Mouse (Mus musculus) limb, embryonic 13.5 days (tissue): Measurements from ENCODE around the gene Atp6v0a4. TPM values are rescaled to one million over a fixed set of nuclear protein-coding genes. Genes with fewer than 3 reads are reported as not detected.

Experiments
- ATAC-seq: fragments of 200-750 bp; cut with Nextera tagmentation; 2 replicates; pipeline ENCODE4 v1.8.0; 2017; ENCODE audit warnings: low read depth, moderate number of reproducible peaks, moderate TSS enrichment; ENCODE audit not compliant: low FRiP score
- H3K27ac ChIP-seq: fragments of 300-500 bp; sonication (generic); 2 replicates; pipeline ENCODE4 v1.5.1; 2015; ENCODE audit warnings: inconsistent platforms, mild to moderate bottlenecking, moderate library complexity
- H3K27me3 ChIP-seq: fragments of 300-500 bp; sonication (generic); 2 replicates; pipeline ENCODE4 v1.6.1; 2015; ENCODE audit warnings: mild to moderate bottlenecking, inconsistent platforms
- H3K36me3 ChIP-seq: fragments of 300-500 bp; sonication (generic); 2 replicates; pipeline ENCODE4 v1.6.1; 2015; ENCODE audit warnings: inconsistent platforms, mild to moderate bottlenecking, moderate library complexity
- H3K4me1 ChIP-seq: fragments of 300-500 bp; sonication (generic); 2 replicates; pipeline ENCODE4 v1.6.1; 2015; ENCODE audit warnings: inconsistent platforms
- H3K4me2 ChIP-seq: fragments of 300-500 bp; sonication (generic); replicated peaks from 2 replicates; pipeline ENCODE4 v1.6.1; 2015; ENCODE audit warnings: inconsistent platforms, mild to moderate bottlenecking, moderate library complexity
- H3K4me3 ChIP-seq: fragments of 300-500 bp; sonication (generic); 2 replicates; pipeline ENCODE4 v1.5.1; 2015; ENCODE audit warnings: moderate library complexity, mild to moderate bottlenecking, inconsistent platforms
- H3K9ac ChIP-seq: fragments of 300-500 bp; sonication (generic); 2 replicates; pipeline ENCODE4 v1.6.1; 2015; ENCODE audit warnings: mild to moderate bottlenecking, inconsistent platforms
- H3K9me3 ChIP-seq: fragments of 300-500 bp; sonication (generic); 2 replicates; pipeline ENCODE4 v1.6.1; 2016; ENCODE audit warnings: inconsistent platforms
- whole genome bisulfite sequencing: fragments of 180-500 bp; shearing (Covaris S2); methylation state at CpG from one replicate; pipeline ENCODE4 v1.1.7; 2015; 5-methylcytosine and 5-hydroxymethylcytosine counted together
- polyA plus RNA-seq: library from polyadenylated mRNA; unstranded; fragments of >200 nt; fragmentation: Nextera tagmentation; extraction: Ambion mirVana; gene quantifications from 2 replicates; pipeline ENCODE4 v1.2.1, GENCODE M21; 2015

Gene Atp6v0a4
- polyA plus RNA-seq, 1 experiment from 2014 or later, result 0.78 TPM

DNA sequence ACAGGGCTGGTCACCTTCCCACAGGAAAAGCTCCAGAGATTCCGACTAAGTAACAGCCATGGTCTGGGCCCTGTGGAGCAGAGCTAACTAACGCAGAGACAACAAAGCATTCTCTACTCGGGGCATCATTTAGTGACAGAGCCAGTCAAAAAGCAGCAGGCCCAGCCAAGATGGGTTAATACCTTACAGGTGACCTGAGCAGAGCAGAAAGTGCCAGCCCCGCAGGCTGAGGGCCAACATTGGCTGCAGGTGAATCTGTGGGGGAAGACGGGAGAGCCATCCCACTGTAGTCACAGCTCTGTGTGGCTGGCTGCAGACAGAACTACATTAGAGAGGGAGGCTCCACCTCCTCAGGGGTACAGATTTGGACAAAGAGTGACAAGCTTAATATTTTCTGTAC, 22.9 kb upstream of the Atp6v0a4 start:
- Histone ChIP-seq H3K4me1 (peaks cover 39% of the 10 kb centered on the region), H3K4me2 (no peak overlapping the region), H3K9ac (no peak overlapping the region), H3K27me3 (no peaks in the 10 kb centered on the region), H3K4me3 (no peak overlapping the region), H3K27ac (no peak overlapping the region), H3K36me3 (peaks cover 55% of the 10 kb centered on the region), H3K9me3 (no peaks in the 10 kb centered on the region)
- ATAC-seq, result no peak
- 88% methylated on average over 5 of the region's 5 CpGs for WGBS

DNA sequence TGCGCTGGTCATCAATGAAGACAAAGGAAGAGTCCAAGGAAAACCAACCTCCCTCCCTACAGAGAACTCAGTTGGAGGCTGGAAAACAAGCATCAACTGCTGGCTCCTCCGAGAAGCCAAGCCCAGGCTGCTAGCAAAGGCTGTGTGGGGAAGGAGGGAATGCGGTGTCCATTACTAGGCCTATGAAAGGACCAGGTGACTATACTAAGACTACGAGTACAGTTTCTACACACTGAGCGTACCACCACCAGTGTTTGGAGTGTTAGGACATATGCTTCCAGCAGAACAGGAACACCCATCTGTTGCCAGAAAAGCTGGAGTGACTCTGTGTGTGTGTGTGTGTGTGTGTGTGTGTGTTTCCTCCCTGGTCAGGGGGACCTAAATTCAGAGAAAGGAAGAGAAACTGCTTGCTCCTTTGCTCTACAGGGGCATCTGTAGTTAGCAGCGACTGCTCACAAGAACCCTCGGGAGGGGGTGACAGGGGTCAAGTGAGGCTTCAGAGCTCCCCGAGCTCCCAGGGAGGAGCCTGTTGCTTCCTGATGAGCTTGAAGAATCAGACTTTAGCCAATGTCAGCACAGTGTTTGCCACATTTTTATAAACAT, 21.2 kb upstream of the Atp6v0a4 start:
- Histone ChIP-seq H3K4me1 (peaks cover 35% of the 10 kb centered on the region), H3K9me3 (no peaks in the 10 kb centered on the region), H3K27me3 (no peaks in the 10 kb centered on the region), H3K27ac (peak overlapping the region; percentile 91), H3K4me2 (no peak overlapping the region), H3K4me3 (no peak overlapping the region), H3K36me3 (peaks cover 57% of the 10 kb centered on the region), H3K9ac (no peak overlapping the region)
- no peak for ATAC-seq
- 69% methylated on average over 8 of the region's 8 CpGs for WGBS

DNA sequence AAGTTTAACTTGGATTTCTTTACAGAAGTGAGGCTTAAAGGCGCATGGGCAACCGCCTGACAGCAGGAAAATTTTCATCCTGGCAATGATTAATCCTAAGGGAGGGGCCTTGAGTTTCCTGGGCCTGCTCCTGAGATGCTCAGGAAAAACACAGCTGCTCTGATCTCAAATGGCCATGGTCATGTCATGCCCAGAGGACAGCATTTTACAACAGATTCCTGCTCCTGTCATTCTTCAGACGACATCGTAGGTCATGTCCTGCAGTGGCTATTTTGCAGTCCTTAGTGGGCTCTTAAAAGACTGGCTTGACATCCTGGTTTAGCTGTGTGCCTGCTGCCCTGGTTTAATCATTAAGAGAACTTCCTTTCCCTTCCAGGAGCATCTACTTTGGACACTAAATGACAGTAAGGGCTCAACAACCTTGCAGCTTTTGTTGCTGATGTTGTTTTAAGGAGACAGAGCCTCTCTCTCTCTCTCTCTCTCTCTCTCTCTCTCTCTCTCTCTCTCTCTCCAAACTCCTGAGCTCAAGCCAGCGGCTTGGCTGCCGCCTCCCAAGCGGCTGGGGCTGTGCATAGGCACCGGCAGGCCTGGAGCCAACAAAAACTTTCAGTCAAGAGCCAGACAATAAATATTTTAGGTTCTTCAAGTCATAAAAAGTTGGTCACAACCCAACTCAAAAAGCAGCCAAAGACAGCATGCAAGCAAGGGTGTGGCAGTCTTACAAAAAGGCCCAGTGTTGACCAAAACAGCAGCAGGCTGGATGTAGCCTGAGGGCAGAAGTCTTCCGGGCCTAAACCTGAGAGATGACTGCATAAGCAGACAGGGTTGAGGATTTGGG, 20.0 kb upstream of the Atp6v0a4 start:
- H3K4me2 ChIP-seq, result peak overlapping the region; percentile 41
- peaks cover 60% of the 10 kb centered on the region for H3K36me3 ChIP-seq
- peak overlapping the region; percentile 91 for H3K27ac ChIP-seq
- ATAC-seq, result peak; percentile 80
- H3K4me3 ChIP-seq, result no peak overlapping the region
- WGBS, result 41% methylated on average over 9 of the region's 9 CpGs
- no peak overlapping the region for H3K9ac ChIP-seq
- no peaks in the 10 kb centered on the region for H3K27me3 ChIP-seq
- H3K4me1 ChIP-seq, result peaks cover 28% of the 10 kb centered on the region
- H3K9me3 ChIP-seq, result no peaks in the 10 kb centered on the region

DNA sequence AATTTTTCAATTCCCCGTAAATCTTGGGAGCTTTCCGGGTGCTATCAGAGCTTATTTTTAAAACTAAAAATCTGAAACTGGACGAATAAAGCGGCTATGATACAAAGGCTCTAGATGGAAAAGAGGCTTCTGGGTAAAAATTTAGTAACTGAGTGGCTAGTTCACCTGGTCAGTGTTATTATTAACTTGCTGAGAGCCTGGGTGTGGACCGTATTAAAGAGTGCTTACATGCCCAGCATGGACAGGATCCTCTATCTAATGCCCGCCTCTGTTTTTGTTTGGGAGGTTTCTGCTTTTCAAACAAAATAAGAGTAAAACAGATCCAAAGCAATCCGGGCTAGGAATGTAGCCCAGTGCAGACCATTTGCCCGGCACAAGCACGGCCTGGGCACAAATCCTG, 16.0 kb upstream of the Atp6v0a4 start:
- Histone ChIP-seq H3K36me3 (peaks cover 53% of the 10 kb centered on the region), H3K27me3 (no peaks in the 10 kb centered on the region), H3K4me1 (peaks cover 20% of the 10 kb centered on the region), H3K9ac (no peak overlapping the region), H3K4me3 (no peak overlapping the region), H3K4me2 (no peak overlapping the region), H3K27ac (no peak overlapping the region), H3K9me3 (no peaks in the 10 kb centered on the region)
- ATAC-seq, result no peak
- WGBS, result 88% methylated on average over 9 of the region's 9 CpGs

DNA sequence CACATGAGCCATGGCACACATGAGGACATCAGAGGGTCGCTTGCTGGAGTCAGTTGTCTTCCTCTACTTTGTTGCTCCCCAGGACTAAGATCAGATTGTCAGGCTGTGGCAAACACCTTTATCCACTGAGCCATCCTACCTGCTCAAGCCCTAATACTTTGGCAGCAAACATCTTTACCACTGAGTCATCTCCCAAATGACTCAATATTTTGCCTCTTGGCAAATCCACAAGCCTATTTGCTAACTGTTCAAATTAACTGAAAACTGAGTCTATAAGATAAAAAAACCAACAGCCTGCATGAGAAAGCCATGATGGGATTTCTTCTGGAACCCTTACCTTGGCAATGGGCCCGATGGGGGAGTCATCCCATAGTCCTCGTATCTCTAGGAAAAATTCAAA, 14.7 kb upstream of the Atp6v0a4 start:
- 87% methylated on average over 3 of the region's 3 CpGs for WGBS
- Histone ChIP-seq H3K4me3 (no peak overlapping the region), H3K9me3 (no peaks in the 10 kb centered on the region), H3K4me1 (peaks cover 8% of the 10 kb centered on the region), H3K27me3 (no peaks in the 10 kb centered on the region), H3K27ac (no peak overlapping the region), H3K36me3 (peaks cover 61% of the 10 kb centered on the region), H3K4me2 (no peak overlapping the region), H3K9ac (no peak overlapping the region)
- ATAC-seq, result no peak

DNA sequence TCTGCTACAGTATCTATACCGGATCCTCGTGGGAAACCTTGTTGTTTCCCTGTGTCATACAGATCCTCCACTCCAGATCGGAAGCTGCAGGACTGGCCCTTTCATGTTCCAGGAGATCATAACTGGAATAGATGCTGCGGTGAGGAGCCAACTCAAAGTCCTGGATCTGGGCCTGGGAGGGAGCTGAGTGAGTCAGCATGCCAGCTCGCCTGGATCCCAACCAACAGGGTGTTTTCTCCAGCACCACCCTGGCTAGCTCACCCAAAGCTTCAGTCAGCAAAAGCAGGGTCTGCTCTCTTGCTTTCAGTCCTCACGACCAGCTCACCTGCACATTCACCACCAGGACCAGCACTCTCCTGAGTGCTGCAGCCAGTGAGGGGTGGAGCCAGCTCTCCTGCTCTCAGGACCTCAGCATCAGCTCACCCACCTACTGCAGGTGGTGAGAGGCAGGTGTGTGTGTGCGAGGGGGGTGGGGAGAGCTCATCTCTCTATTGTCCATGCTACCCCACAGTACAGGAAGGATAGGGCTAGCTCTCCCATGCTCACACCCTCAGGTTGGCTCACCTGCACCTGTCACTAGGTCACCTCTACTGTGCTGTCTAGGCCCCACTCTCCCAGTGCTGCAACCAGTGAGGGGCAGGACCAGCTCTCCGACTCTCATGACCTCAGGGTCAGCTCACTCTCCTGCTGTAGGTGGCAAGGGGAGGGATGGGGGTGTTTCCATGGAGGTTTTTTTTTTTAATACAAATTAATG, 10.6 kb upstream of the Atp6v0a4 start:
- 87% methylated on average over 8 of the region's 8 CpGs for WGBS
- Histone ChIP-seq H3K4me3 (no peak overlapping the region), H3K9me3 (no peaks in the 10 kb centered on the region), H3K27me3 (no peaks in the 10 kb centered on the region), H3K4me2 (no peak overlapping the region), H3K4me1 (peaks cover 3% of the 10 kb centered on the region; the same call in 1 of the 2 replicates), H3K27ac (no peak overlapping the region), H3K36me3 (peaks cover 65% of the 10 kb centered on the region), H3K9ac (no peak overlapping the region)
- no peak; the same call in 1 of the 2 replicates for ATAC-seq

DNA sequence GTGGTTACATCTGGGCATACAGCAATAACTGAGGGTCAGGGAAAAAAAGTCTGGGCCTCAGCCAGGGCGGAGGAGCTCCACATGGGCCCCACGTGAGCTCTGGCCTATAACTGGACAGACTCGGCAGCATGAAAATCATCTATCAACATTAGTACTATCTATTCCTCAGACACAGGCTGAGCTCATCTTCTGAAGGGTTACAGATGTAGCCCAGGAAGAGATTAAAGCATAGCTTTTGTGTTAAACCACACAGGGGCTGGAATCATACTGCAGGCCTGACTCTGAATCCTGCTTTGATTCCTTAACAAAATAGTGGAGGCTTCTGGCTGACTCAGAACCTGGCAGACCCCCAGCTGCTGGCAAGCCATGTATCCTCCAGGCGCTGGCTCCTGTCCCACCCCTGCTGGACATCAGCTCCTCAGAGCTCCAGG, 7.4 kb upstream of the Atp6v0a4 start:
- peaks cover 69% of the 10 kb centered on the region for H3K36me3 ChIP-seq
- no peak for ATAC-seq
- no peak overlapping the region for H3K27ac ChIP-seq

DNA sequence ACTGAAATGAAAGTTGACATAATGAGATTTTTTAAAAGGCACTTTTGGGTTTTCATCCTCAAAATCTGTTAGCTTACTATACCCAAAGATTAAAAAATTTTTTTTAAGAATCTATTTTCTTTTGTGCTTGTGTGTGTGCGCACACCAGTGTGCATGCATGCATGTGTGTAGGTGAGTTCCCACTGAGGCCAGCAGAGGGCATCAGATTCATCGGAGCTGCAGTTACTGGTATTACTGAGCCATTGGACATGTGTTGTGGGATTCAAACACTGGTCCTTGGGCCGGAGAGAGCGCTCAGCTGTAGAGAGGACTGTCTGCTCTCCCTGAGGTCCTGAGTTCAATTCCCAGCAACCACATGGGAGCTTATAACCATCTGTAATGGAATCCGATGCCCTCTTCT, 5.5 kb upstream of the Atp6v0a4 start:
- H3K4me3 ChIP-seq, result no peak overlapping the region
- H3K36me3 ChIP-seq, result peaks cover 70% of the 10 kb centered on the region
- ATAC-seq, result no peak
- 95% methylated on average over 5 of the region's 5 CpGs for WGBS
- H3K4me2 ChIP-seq, result no peak overlapping the region
- no peaks in the 10 kb centered on the region for H3K27me3 ChIP-seq
- H3K9ac ChIP-seq, result no peak overlapping the region
- no peak overlapping the region for H3K27ac ChIP-seq
- 0 out of 2 replicates have a peak, but pooled peaks cover 4% of the 10 kb centered on the region for H3K9me3 ChIP-seq
- H3K4me1 ChIP-seq, result peaks cover 3% of the 10 kb centered on the region; the same call in 1 of the 2 replicates

More for the DNA sequence above, 7.4 kb upstream of the Atp6v0a4 start:
- Histone ChIP-seq H3K4me1 (peaks cover 3% of the 10 kb centered on the region; the same call in 1 of the 2 replicates), H3K27me3 (no peaks in the 10 kb centered on the region), H3K9ac (no peak overlapping the region), H3K4me2 (no peak overlapping the region), H3K9me3 (no peaks in the 10 kb centered on the region), H3K4me3 (no peak overlapping the region)
- 85% methylated on average over 4 of the region's 4 CpGs for WGBS

DNA sequence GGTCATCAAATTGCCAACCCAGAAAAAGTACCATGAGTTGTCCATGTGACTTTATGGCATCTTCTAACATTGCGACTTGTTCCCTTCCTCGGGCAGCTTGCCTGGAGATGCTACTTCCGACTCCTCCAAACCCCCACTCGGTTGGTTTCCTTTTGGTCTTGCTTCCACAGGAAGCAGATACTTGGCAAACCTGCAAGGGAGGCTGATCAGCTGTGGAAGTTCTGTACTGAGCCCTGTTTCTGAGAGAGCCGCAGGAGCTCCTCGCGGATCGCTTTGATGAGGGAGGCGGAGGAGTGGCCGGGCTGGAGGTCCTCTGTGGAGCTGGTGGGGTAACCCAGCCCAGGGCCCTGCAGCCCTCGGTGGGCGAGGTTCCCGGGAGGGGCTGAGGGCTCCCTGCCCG, 3.7 kb upstream of the Atp6v0a4 start:
- Histone ChIP-seq H3K27me3 (no peaks in the 10 kb centered on the region), H3K27ac (no peak overlapping the region), H3K9ac (no peak overlapping the region), H3K9me3 (0 out of 2 replicates have a peak, but pooled peaks cover 4% of the 10 kb centered on the region), H3K36me3 (peaks cover 65% of the 10 kb centered on the region), H3K4me2 (no peak overlapping the region), H3K4me1 (peaks cover 17% of the 10 kb centered on the region), H3K4me3 (no peak overlapping the region)
- WGBS, result 85% methylated on average over 14 of the region's 14 CpGs
- no peak for ATAC-seq

DNA sequence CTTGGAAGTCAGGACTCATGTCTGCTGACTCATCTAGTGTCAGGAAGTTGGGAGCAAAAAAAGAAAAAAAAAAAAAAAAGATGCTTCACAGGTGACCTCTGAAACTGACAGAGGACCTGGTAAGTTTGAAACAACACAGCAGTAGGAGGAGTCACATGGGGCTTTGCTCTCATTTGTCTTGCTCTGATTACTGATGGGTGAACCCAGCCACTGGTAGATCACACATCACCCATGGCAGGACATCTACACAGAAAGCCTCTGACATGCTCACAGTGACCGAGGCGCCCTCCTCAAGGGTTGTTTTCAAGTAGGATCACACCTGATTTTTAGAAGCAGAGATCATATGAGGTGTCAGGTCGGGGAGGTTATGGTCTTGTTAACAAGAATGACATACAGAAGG, 1.1 kb upstream of the Atp6v0a4 start:
- Histone ChIP-seq H3K36me3 (peaks cover 53% of the 10 kb centered on the region), H3K27ac (no peak overlapping the region), H3K27me3 (no peaks in the 10 kb centered on the region), H3K4me2 (no peak overlapping the region), H3K9me3 (0 out of 2 replicates have a peak, but pooled peaks cover 4% of the 10 kb centered on the region), H3K4me3 (no peak overlapping the region), H3K4me1 (peaks cover 15% of the 10 kb centered on the region), H3K9ac (no peak overlapping the region)
- ATAC-seq, result no peak
- 93% methylated on average over 3 of the region's 3 CpGs for WGBS

DNA sequence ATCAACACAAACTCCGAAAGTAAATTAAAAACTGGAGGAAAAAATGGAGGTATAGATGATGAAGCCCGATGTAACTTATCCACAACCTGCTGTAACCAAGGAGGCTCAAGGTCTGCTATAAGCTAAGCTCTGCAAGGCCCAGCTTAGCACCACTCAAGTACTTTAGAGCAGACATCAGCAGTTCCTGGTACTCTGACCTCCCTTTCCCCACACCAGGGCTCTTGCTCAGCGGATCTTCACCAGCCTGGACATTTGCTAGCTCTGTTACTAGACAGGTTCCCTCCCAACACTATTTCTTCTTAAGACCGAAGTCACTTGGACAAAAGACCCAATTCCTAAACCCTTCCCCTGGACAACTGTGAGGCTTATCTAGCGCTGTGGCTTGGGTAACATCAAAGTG, 496 bp upstream of the Atp6v0a4 start:
- H3K4me1 ChIP-seq, result peaks cover 15% of the 10 kb centered on the region
- no peak overlapping the region for H3K4me3 ChIP-seq
- no peak overlapping the region for H3K9ac ChIP-seq
- H3K9me3 ChIP-seq, result 0 out of 2 replicates have a peak, but pooled peaks cover 4% of the 10 kb centered on the region
- WGBS, result 92% methylated on average over 5 of the region's 5 CpGs
- H3K36me3 ChIP-seq, result peaks cover 47% of the 10 kb centered on the region
- no peaks in the 10 kb centered on the region for H3K27me3 ChIP-seq
- no peak for ATAC-seq
- H3K4me2 ChIP-seq, result no peak overlapping the region
- no peak overlapping the region for H3K27ac ChIP-seq
